ENCODE assay signal across 8 mouse cellular contexts in the genomic region with DNA sequence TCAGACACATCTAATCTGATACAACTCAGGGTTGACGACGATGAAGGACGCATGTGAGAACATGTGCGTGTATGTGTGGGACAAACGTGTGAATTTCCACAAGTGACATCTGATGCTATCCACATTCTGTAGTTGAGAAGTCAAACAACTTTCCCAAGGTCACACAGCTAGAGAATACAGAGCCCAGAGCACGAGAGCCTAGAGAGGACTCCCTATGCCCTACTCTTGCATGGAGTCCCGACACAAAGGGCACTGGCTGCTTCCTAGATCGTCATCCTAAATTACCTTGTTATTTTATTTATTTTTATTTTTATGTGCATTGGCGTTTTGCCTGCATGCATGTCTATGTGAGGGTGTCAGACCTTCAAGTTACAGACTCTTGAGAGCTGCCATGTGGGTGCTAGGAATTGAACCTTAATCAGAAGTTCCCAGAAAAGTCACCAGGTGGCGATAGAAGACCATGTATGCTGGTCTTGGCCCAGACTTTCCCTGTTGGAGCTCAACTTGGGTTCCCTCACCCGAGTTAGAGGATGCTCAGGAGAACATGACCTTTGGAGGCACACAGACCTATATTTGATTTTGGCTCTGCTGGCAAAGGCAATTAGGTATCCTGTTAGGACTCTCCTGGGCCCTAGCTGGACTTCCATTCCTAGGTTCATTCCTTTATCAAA. TPM values are rescaled to one million over a fixed set of nuclear protein-coding genes. Genes with fewer than 3 reads are reported as not detected.
DNase-seq lines count a peak whose midpoint lies in the region; ATAC-seq lines count a peak whose summit lies in the region.

No protein-coding gene starts in this region.

- no peaks in the 10 kb centered on the region for H3K9me3 ChIP-seq in heart, embryonic 11.5 days (replicated peaks; ENCODE audit: control insufficient read depth, low read length)
- H3K9me3 ChIP-seq in forebrain, embryonic 14.5 days (replicated peaks; ENCODE audit: control insufficient read depth, low read length), result no peaks in the 10 kb centered on the region
- H3K9me3 ChIP-seq in hindbrain, embryonic 16.5 days (ENCODE audit: control insufficient read depth, low read length), result no peaks in the 10 kb centered on the region

- no peak overlapping the region for H3K4me3 ChIP-seq in heart, embryonic 11.5 days (ENCODE audit: low read depth, low read length)
- H3K4me3 ChIP-seq in forebrain, embryonic 14.5 days (ENCODE audit: low read depth, low read length), result no peak overlapping the region
- H3K4me3 ChIP-seq in hindbrain, embryonic 16.5 days (ENCODE audit: low read length), result no peak overlapping the region

- peak; percentile 69 to 88 for DNase-seq in heart, adult 18-20 months
- peak; percentile 68 for DNase-seq in c-Kit-positive CD71-negative TER-119-negative erythroid progenitor cells, embryonic 14.5 days (ENCODE audit: low read depth)
- DNase-seq in forebrain, embryonic 14.5 days (ENCODE audit: low spot score), result peak; percentile 87
- peak; percentile 70 for DNase-seq in left cerebral cortex, adult 11 months (ENCODE audit: low spot score)
- peak; percentile 71 for DNase-seq in right cerebral cortex, postnatal 4 days

- H3K4me2 ChIP-seq in heart, embryonic 11.5 days, result no peak overlapping the region
- no peak overlapping the region for H3K4me2 ChIP-seq in forebrain, embryonic 14.5 days (ENCODE audit: low read length)
- H3K4me2 ChIP-seq in hindbrain, embryonic 16.5 days (ENCODE audit: low read length), result no peak overlapping the region

- H3K27ac ChIP-seq in heart, embryonic 11.5 days (ENCODE audit: low read depth, low read length), result no peak overlapping the region
- no peak overlapping the region for H3K27ac ChIP-seq in forebrain, embryonic 14.5 days (ENCODE audit: low read depth, low read length)
- H3K27ac ChIP-seq in hindbrain, embryonic 16.5 days (ENCODE audit: low read depth, low read length), result no peak overlapping the region

- no peak for ATAC-seq in heart, embryonic 11.5 days (replicated peaks; ENCODE audit: insufficient number of reproducible peaks, low FRiP score, low TSS enrichment)
- ATAC-seq in forebrain, embryonic 14.5 days, result peak; percentile 75
- ATAC-seq in hindbrain, embryonic 16.5 days, result peak; percentile 81
- ATAC-seq in megakaryocyte-erythroid progenitor cell, adult 5-6 weeks (replicated peaks; ENCODE audit: low FRiP score, low TSS enrichment, poor library complexity, severe bottlenecking), result peak; percentile 76

- no peaks in the 10 kb centered on the region for H3K27me3 ChIP-seq in heart, embryonic 11.5 days (ENCODE audit: control insufficient read depth, insufficient read depth, low read length)
- no peaks in the 10 kb centered on the region for H3K27me3 ChIP-seq in forebrain, embryonic 14.5 days (replicated peaks; ENCODE audit: control insufficient read depth, insufficient read depth, low read length)
- 0 out of 2 replicates have a peak, but pooled peaks cover 2% of the 10 kb centered on the region for H3K27me3 ChIP-seq in hindbrain, embryonic 16.5 days (replicated peaks; ENCODE audit: control insufficient read depth, insufficient read depth, low read length)

- 53% methylated on average over 11 of the region's 11 CpGs for WGBS in heart, embryonic 11.5 days (ENCODE audit: insufficient replicate concordance)
- 54% methylated on average over 11 of the region's 11 CpGs for WGBS in forebrain, embryonic 14.5 days
- 57% methylated on average over 11 of the region's 11 CpGs for WGBS in hindbrain, embryonic 16.5 days

- H3K9ac ChIP-seq in heart, embryonic 11.5 days (ENCODE audit: low read depth, low read length), result no peak overlapping the region
- no peak overlapping the region for H3K9ac ChIP-seq in forebrain, embryonic 14.5 days (ENCODE audit: low read length)
- H3K9ac ChIP-seq in hindbrain, embryonic 16.5 days (ENCODE audit: low read depth, low read length), result no peak overlapping the region

- H3K36me3 ChIP-seq in heart, embryonic 11.5 days (ENCODE audit: control insufficient read depth, insufficient read depth, low read length), result no peaks in the 10 kb centered on the region
- no peaks in the 10 kb centered on the region for H3K36me3 ChIP-seq in forebrain, embryonic 14.5 days (ENCODE audit: control insufficient read depth, insufficient read depth, low read length)
- H3K36me3 ChIP-seq in hindbrain, embryonic 16.5 days (ENCODE audit: control insufficient read depth, insufficient read depth, low read length), result no peaks in the 10 kb centered on the region

- H3K4me1 ChIP-seq in heart, embryonic 11.5 days (ENCODE audit: control insufficient read depth, insufficient read depth, low read length), result peaks cover 3% of the 10 kb centered on the region
- H3K4me1 ChIP-seq in forebrain, embryonic 14.5 days (ENCODE audit: control insufficient read depth, insufficient read depth, low read length), result no peaks in the 10 kb centered on the region
- no peaks in the 10 kb centered on the region for H3K4me1 ChIP-seq in hindbrain, embryonic 16.5 days (ENCODE audit: control insufficient read depth, insufficient read depth, low read depth, low read length)

RNA-seq across cellular contexts. Expression of gene Gm45521, which starts 7.3 kb away (rescaled TPM):
- not detected for total RNA-seq in heart, adult 18-20 months (2021)
- 0.33 TPM in 1 of 2 replicates, not detected in the other for polyA plus RNA-seq in heart, embryonic 11.5 days (2014; fragmentation: Nextera tagmentation; extraction: Ambion mirVana)
- 0.28 TPM in 1 of 2 replicates, not detected in the other for polyA plus RNA-seq in forebrain, embryonic 14.5 days (2014; fragmentation: Nextera tagmentation; extraction: Ambion mirVana)
- polyA plus RNA-seq in hindbrain, embryonic 16.5 days (2015; fragmentation: Nextera tagmentation; extraction: Ambion mirVana), result 0.40 TPM in 1 of 2 replicates, not detected in the other
- total RNA-seq in megakaryocyte-erythroid progenitor cell, adult 5-6 weeks (2014; fragmentation: Nextera tagmentation), result not detected in 2 replicates
- total RNA-seq in megakaryocyte-erythroid progenitor cell, adult 5-6 weeks (2017), result not detected in 2 replicates

RNA-seq across cellular contexts. Expression of gene Dnase1l3, which starts 30.0 kb away (rescaled TPM):
- under 1 TPM; 0.15 to 0.95 TPM for total RNA-seq in heart, adult 18-20 months (2021)
- polyA plus RNA-seq in heart, embryonic 11.5 days (2014; fragmentation: Nextera tagmentation; extraction: Ambion mirVana), result 0.06 TPM in 1 of 2 replicates, not detected in the other
- 0.05 and 0.15 TPM in 2 replicates for polyA plus RNA-seq in forebrain, embryonic 14.5 days (2014; fragmentation: Nextera tagmentation; extraction: Ambion mirVana)
- polyA plus RNA-seq in hindbrain, embryonic 16.5 days (2015; fragmentation: Nextera tagmentation; extraction: Ambion mirVana), result 0.05 and 0.08 TPM in 2 replicates
- not detected in 2 replicates for total RNA-seq in megakaryocyte-erythroid progenitor cell, adult 5-6 weeks (2014; fragmentation: Nextera tagmentation)
- total RNA-seq in megakaryocyte-erythroid progenitor cell, adult 5-6 weeks (2017), result not detected in 2 replicates

RNA-seq across cellular contexts. Expression of gene Abhd6, which starts 38.3 kb away (rescaled TPM):
- 10 to 100 TPM; 11.0 TPM for total RNA-seq in heart, adult 18-20 months (2021)
- polyA plus RNA-seq in heart, embryonic 11.5 days (2014; fragmentation: Nextera tagmentation; extraction: Ambion mirVana), result 9.4 and 10.2 TPM in 2 replicates
- polyA plus RNA-seq in forebrain, embryonic 14.5 days (2014; fragmentation: Nextera tagmentation; extraction: Ambion mirVana), result 33.5 and 34.1 TPM in 2 replicates
- 39.3 and 42.5 TPM in 2 replicates for polyA plus RNA-seq in hindbrain, embryonic 16.5 days (2015; fragmentation: Nextera tagmentation; extraction: Ambion mirVana)
- total RNA-seq in megakaryocyte-erythroid progenitor cell, adult 5-6 weeks (2014; fragmentation: Nextera tagmentation), result 0.24 and 0.42 TPM in 2 replicates
- total RNA-seq in megakaryocyte-erythroid progenitor cell, adult 5-6 weeks (2017), result 0.99 TPM in 1 of 2 replicates, not detected in the other
